In genomic region chrX:102250891-102251170, GRCm38 (mm10) we compare ENCODE assay signal across 9 mouse cellular contexts. TPM values are rescaled to one million over a fixed set of nuclear protein-coding genes. Genes with fewer than 3 reads are reported as not detected.
A peak's percentile ranks its signal among the peaks of the same experiment; 100 is the strongest.
DNase-seq lines count a peak whose midpoint lies in the region; ATAC-seq lines count a peak whose summit lies in the region.
"Had no signal": no experiment of that assay in that cellular context is flagged by ENCODE, and none has a peak within 500 bp of the region (broad histone marks: within the 10 kb centered on the region; RNA-seq: fewer than 3 reads in every experiment).

No protein-coding gene starts in this region.

- H3K9me3 ChIP-seq in erythroblast, embryonic 14.5 days (ENCODE audit: control insufficient read depth, low read length), result peaks cover 31% of the 10 kb centered on the region
- no peaks in the 10 kb centered on the region for H3K9me3 ChIP-seq in liver, embryonic 15.5 days (replicated peaks)

- H3K9ac ChIP-seq in liver, embryonic 15.5 days, result no peak overlapping the region

- no peak for ATAC-seq in erythroblast, adult 5-6 weeks (replicated peaks; ENCODE audit: low FRiP score, poor library complexity, severe bottlenecking)
- ATAC-seq in liver, embryonic 15.5 days (ENCODE audit: insufficient read depth), result no peak
- ATAC-seq in monocyte, adult 5-6 weeks (replicated peaks; ENCODE audit: insufficient number of reproducible peaks, low FRiP score, low TSS enrichment, poor library complexity, severe bottlenecking), result no peak
- no peak for ATAC-seq in activated CD4-positive, CD25-positive, alpha-beta regulatory T cell, adult 4 months

- 18% methylated on average over 24 of the region's 24 CpGs for WGBS in liver, embryonic 15.5 days (ENCODE audit: insufficient replicate concordance)

- no peaks in the 10 kb centered on the region; the same call in 1 of the 2 replicates for H3K4me1 ChIP-seq in erythroblast, embryonic 14.5 days (ENCODE audit: control insufficient read depth)
- H3K4me1 ChIP-seq in liver, embryonic 15.5 days (replicated peaks), result no peaks in the 10 kb centered on the region

- H3K4me2 ChIP-seq in liver, embryonic 15.5 days, result peak overlapping the region; percentile 60

- H3K4me3 ChIP-seq in erythroblast, embryonic 14.5 days (replicated peaks), result peak overlapping the region; percentile 46
- peak overlapping the region; percentile 49 for H3K4me3 ChIP-seq in liver, embryonic 15.5 days (replicated peaks)

- peak; percentile 25 for DNase-seq in thymus, postnatal 4 days
- DNase-seq in thymus, postnatal 36 days, result no peak
- no peak for DNase-seq in right cerebral cortex, adult 2 months (ENCODE audit: low spot score in 2 of 2)

- no peaks in the 10 kb centered on the region for H3K36me3 ChIP-seq in erythroblast, embryonic 14.5 days (ENCODE audit: control insufficient read depth)
- no peaks in the 10 kb centered on the region for H3K36me3 ChIP-seq in liver, embryonic 15.5 days (replicated peaks)

- no peak overlapping the region for H3K27ac ChIP-seq in liver, embryonic 15.5 days (replicated peaks)

- peaks cover 83% of the 10 kb centered on the region for H3K27me3 ChIP-seq in erythroblast, embryonic 14.5 days (ENCODE audit: control insufficient read depth)
- peaks cover 83% of the 10 kb centered on the region for H3K27me3 ChIP-seq in liver, embryonic 15.5 days

RNA-seq across cellular contexts. Expression of gene Cited1, which starts 1.1 kb away (rescaled TPM):
- polyA plus RNA-seq in erythroblast, embryonic 14.5 days (2012), result 0.20 and 0.29 TPM in 2 replicates
- not detected in 2 replicates for total RNA-seq in erythroblast, adult 5-6 weeks (2015; ENCODE audit: low replicate concordance)
- total RNA-seq in erythroblast, adult 5-6 weeks (2017; ENCODE audit: low replicate concordance), result not detected in 2 replicates
- polyA plus RNA-seq in liver, embryonic 15.5 days (2015; fragmentation: Nextera tagmentation; extraction: Ambion mirVana), result 49.8 and 51.8 TPM in 2 replicates
- not detected in 3 replicates for total RNA-seq in monocyte, adult 5-6 weeks (2017)
- polyA plus RNA-seq in activated CD4-positive, CD25-positive, alpha-beta regulatory T cell, adult 4 months (2017; shearing (Covaris generic)), result under 1 TPM in 1 of 2 experiments, not detected in 1; 0.37 TPM
- total RNA-seq: common myeloid progenitor, adult 5-6 weeks had no signal

Comparison
In these comparisons a context has a peak if more than half of its experiments do, and no peak if none do; other contexts are left out.
1. RNA of gene Cited1, which starts 1.1 kb away (polyA plus RNA-seq): 49.8 to 51.8 TPM in liver, embryonic 15.5 days; 0.37 TPM in activated CD4-positive, CD25-positive, alpha-beta regulatory T cell, adult 4 months and 0.20 to 0.29 TPM in erythroblast, embryonic 14.5 days; every median in the first group is over 10 times any median in the second.